Mouse (Mus musculus): ENCODE results near the gene Adra1d. TPM values are rescaled to one million over a fixed set of nuclear protein-coding genes. Genes with fewer than 3 reads are reported as not detected.
A peak's percentile ranks its signal among the peaks of the same experiment; 100 is the strongest.

Gene Adra1d
- total RNA-seq, 2 experiments from 2014 or later, result 14.3 to 17.1 TPM

GRCm38 (mm10) chr2:131542531-131542930 is 19.6 kb downstream of the Adra1d start:
- DNase-seq (ENCODE audit: low spot score in 2 of 2), result no peak

DNA sequence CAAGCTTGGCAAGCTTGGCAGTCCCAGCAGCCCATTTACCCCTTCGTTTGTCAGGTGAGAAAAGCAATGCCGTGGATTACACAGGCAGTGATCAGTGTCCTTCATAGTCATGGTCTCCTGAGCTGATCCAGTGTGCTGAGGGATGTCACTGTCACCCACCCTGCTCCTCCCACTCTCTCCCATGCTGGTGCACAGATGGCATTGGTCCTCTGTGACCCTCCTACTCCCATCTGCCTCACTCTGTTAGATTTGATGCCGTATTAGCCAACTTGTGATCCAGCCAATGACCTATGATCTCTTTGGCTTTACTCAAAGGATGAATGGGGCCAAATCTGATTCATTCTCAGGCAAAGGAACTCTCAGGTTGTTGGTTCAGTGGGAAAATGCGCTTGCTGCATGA is 20.4 kb downstream of the Adra1d start:
- DNase-seq (ENCODE audit: low spot score in 2 of 2), result no peak

- no peak for DNase-seq (ENCODE audit: low spot score in 2 of 2)
Observed at GRCm38 (mm10) chr2:131539780-131540179, 22.3 kb downstream of the Adra1d start.

DNA sequence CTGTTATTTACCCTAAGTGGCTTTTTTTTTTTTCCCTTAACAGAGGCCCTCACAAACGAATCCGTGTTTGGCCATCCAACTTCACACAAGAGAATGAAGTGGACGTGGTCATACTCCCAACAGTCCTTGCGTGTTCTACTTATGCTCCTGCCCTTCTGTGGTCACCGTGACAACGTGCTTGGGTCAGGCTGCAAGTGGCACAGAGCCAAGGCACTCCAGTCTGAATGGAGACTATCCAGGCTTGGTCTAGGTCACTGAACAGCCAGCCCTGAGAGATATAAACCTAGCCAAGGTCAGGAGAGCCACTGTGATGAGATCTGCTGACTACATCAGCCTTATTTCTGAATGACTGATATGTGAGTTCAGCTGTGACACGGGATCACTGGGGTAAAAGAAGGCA is 23.7 kb downstream of the Adra1d start:
- peak in 1 of 2 experiments; percentile 57 for DNase-seq (ENCODE audit: low spot score in 2 of 2)

- no peak for DNase-seq (ENCODE audit: low spot score in 2 of 2)
Observed at GRCm38 (mm10) chr2:131535168-131535567, 26.9 kb downstream of the Adra1d start.

DNA sequence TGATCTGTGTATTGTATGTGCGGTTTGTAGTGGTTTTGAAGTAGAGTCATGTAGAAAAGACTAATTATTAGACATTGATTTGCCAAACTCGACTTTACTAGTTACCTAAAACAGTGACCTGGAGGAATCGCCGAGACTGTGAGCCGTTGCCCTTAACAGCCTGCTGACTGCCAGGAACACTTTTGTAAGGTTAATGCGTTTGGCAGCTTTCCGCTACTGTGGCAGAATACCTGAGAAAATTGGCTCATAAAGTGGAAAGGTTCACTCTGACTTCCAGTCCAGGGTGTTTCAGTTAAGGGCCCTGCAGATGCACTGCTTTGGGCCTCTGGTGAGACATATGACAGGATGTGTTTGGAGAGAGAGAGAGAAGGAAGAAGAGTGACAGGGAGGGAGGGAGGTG is 30.8 kb downstream of the Adra1d start:
- DNase-seq (ENCODE audit: low spot score in 2 of 2), result no peak

GRCm38 (mm10) chr2:131530623-131531008 is 31.5 kb downstream of the Adra1d start:
- DNase-seq (ENCODE audit: low spot score in 2 of 2), result peak in 1 of 2 experiments; percentile 30

GRCm38 (mm10) chr2:131529898-131530622 is 32.0 kb downstream of the Adra1d start:
- peak in 1 of 2 experiments; percentile 25 for DNase-seq (ENCODE audit: low spot score in 2 of 2)

DNA sequence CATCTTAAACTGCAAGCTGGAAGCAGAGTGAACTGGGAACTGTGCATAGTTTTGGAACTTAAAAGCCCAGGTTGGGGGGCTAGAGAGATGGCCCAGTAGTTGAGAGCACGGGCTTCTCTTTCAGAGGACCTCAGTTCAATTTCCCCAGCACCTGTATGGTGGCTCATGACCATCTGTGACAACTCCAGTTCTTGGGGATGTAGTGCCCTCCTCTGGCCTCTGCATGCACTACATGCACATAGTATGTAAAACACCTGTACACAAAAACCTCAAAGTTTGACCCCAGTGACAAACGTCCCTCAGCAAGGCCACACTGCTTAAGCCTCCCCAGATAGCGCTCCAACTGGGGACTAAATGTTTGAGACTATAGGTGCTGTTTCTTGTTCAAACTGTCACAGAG is 35.0 kb downstream of the Adra1d start:
- no peak for DNase-seq (ENCODE audit: low spot score in 2 of 2)

DNA sequence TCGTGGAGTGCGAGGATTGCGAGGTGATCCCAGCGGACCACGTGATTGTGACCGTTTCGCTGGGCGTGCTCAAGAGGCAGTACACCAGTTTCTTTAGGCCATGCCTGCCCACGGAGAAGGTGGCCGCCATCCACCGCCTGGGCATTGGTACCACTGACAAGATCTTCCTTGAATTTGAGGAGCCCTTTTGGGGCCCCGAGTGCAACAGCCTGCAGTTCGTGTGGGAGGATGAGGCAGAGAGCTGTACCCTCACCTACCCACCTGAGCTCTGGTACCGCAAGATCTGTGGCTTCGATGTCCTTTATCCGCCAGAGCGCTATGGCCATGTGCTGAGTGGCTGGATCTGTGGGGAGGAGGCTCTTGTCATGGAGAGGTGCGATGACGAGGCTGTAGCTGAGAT is 41.3 kb downstream of the Adra1d start:
- DNase-seq (ENCODE audit: low spot score in 2 of 2), result no peak

GRCm38 (mm10) chr2:131518790-131519189 is 43.3 kb downstream of the Adra1d start:
- DNase-seq (ENCODE audit: low spot score in 2 of 2), result no peak

DNA sequence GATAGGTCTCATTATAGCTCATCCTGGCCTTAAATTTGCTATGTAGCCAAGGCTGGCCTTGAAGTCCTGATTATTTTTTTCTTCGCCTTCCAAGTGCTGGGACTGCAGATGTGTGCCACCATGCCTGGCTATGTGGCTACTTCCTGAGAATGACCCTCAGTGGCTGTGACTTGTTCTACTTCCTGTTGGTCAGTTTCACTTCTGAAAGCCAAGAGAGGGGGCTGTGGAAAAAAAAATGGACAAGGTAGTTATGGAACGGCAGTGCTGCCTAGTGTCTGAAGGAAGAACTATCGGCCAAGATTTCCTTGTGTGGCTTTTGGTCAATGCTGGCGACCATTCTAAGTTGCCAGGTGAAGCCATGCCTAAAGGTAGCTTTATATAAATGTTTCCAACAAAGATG is 44.5 kb downstream of the Adra1d start:
- DNase-seq (ENCODE audit: low spot score in 2 of 2), result no peak

DNA sequence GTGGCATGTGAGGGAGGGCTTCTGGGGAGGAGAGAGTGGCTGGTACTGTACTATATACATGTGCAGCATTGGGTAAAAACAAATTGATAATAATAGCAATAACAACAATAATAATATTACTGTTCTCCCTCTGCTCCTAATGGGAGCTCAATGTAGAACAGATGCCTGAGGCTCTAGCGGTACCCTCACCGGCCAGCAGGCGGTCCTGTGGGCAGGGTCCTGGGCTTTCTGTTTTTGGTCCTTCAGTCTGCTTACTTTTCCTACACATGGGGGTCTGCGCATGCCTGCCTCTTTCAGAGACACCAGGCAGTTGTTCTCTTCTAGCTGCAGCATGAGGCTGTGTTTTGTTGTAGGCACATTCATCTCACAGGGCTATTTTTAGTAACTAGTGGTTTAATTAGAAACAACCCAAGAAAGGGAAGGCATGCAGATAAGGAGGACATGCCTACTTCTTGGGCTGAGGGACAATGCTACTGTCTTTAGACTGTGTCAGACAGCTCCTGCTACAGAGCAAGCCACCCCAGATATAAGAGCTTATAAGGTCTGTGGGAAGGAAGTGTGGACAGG is 47.9 kb downstream of the Adra1d start:
- DNase-seq (ENCODE audit: low spot score in 2 of 2), result no peak

DNA sequence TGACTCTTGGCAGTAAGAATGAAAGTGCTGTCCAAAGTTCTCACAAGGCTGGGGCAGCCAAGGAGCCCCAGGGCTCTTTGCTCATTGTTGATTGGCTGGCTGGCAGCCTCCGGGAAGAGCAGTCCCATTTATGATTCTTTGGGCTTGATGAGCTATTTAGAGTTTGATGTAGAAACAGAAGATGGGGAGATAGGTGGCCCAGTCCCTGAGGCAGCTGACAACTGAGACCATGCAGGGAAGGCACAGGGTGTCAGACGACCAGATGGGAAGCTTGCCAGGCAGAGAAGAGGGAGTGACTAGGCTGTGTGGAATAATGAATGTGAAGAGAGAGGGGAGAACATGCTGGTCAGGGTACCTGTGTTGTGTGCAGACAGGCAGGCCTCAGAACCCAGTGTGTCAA is 48.6 kb downstream of the Adra1d start:
- no peak for DNase-seq (ENCODE audit: low spot score in 2 of 2)

GRCm38 (mm10) chr2:131510531-131510930 is 51.6 kb downstream of the Adra1d start:
- no peak for DNase-seq (ENCODE audit: low spot score in 2 of 2)

DNA sequence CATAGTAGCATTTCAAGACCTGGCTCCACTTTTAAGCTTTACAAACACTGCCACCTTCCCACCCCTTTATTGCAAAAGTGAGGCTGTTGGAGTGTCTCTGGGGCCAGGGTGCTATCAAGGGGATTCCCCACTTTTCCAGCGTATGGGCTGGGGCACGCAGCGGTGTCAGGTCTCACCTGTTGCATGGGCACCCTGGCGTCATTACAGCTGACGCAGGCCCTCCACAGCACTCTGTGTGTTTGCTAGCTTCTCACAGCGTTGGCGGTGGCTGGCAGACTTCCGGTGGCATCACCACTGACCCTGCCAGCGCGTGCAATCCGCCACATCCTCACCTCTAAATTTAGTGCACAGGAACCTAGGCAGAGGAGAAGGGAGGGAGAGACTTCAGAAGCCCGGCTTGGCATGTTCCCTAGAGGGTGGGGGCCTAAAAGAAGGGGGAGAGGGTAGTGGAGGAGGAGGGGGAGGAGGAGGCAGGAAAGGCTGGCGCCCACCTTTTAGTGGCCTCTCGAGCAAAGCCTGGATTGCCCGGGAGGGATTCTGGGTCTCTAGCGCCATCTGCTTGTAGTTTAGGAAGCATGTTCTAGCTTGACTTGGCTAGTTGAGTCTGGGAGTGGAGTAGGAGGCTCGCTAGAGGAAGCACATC is 52.3 kb downstream of the Adra1d start:
- peak in 1 of 2 experiments; percentile 37 for DNase-seq (ENCODE audit: low spot score in 2 of 2)

DNA sequence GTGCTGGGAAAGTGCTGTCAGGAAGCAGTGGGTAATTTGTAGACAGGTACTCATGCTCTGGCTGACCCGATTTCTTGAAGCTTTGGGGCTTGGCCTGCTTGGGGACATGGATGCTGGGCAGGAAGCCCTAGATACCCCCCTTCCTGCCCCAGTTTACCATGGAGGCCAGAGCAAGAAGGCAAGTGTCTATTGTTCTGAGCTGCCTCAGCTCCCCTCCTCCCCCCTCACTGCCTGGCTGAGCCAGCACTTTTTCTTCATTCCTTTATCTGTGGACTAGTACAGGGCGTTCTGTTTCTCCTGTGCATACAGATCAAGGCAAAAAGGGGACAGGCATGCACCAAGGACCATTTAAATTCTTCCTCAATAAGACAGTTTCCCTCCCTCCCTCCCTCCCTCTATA is 53.6 kb downstream of the Adra1d start:
- no peak for DNase-seq (ENCODE audit: low spot score in 2 of 2)

GRCm38 (mm10) chr2:131506358-131506757 is 55.7 kb downstream of the Adra1d start:
- DNase-seq (ENCODE audit: low spot score in 2 of 2), result no peak

- DNase-seq (ENCODE audit: low spot score in 2 of 2), result no peak
Observed at GRCm38 (mm10) chr2:131505431-131505830, 56.7 kb downstream of the Adra1d start.

- no peak for DNase-seq (ENCODE audit: low spot score in 2 of 2)
Observed at GRCm38 (mm10) chr2:131502561-131502960, 59.5 kb downstream of the Adra1d start.

DNA sequence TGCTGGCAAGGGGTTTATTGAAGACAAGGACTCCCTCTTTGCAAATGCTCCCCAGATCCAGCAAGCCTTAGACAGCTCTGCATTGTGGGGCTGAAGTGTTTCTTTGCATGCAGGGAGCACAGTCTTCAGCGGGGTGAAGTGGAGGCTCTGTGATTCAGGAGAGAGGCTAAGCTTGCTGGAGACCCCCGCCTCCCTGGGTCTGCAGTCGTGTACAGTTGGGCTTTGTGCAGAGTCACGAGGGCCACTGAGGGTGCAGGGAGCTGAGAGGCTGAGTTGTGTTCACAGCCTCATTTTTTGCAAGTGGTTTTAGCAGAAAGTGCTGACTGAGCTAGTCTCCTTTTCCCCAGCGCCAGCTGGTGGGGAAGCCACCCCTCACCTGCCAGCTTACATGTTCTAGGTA is 60.2 kb downstream of the Adra1d start:
- no peak for DNase-seq (ENCODE audit: low spot score in 2 of 2)

DNA sequence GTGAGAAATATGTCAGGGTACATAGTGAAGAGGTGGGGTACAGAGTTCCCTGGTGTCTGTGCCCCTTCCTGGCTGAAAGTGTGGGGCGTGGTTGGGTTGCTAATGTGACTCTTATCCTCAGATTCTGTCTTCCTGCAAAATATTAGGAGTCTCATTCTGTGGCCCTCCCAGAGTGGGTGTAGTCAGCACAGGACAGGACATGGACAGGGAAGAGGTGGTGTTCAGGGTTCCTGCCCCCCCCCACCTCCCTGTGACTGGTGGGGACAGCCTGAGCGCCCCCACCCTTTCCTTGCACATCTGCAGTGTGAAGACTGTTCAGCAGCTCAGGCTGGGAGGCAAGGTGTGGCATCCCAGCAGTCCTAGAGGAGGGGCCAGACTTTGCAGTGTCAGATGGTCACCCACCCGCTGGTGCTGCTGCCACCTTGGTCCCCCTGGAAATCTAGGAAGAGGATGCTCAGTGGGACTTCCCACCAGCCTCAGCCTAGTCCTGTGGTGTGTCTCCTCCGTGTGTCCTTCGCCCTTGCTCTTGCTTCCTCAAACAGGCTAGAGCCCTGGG is 62.7 kb downstream of the Adra1d start:
- no peak for DNase-seq (ENCODE audit: low spot score in 2 of 2)
